Comparison of ENCODE assay signal across 10 mouse cellular contexts in the genomic region with DNA sequence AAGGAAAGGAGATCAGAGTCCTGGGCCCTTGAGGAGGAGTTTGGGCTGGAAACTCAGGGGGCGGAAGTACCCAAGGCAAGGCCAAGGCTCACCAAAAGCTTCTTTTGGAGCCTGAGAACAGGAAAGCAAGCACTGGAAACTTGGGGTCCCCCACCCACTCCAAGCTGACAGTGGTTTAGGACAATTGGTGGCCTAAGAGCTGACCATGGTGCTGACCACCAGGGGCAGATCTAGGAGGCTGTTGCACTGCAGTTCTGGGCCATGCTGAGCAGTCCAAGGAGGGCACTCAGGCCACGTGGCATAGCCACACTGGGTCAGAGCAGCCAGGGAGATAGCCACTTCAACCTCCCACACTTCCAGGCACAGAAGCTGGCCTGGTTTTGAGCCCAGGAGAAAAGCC.
DNase-seq lines count a peak whose midpoint lies in the region.
"Had no signal": no experiment of that assay in that cellular context is flagged by ENCODE, and none has a peak within 500 bp of the region (broad histone marks: within the 10 kb centered on the region; RNA-seq: fewer than 3 reads in every experiment).

No protein-coding gene starts in this region.

- DNase-seq in kidney, postnatal 4 days: peak; percentile 57 to 62
- DNase-seq in kidney, adult 18-20 months: no peak
- peak; percentile 43 for DNase-seq in NIH3T3 (ENCODE audit: low read depth)
- DNase-seq in embryo, embryonic 11 days: peak; percentile 57
- peak; percentile 41 for DNase-seq in retina, embryonic 14.5 days (ENCODE audit: low spot score)
- no peak for DNase-seq in right cerebral cortex, postnatal 10 days (ENCODE audit: low spot score in 2 of 2)
- no peak for DNase-seq in left cerebral cortex, adult 8-10 months (ENCODE audit: low spot score in 2 of 2)
- DNase-seq: cerebellum, postnatal 25 days; heart, adult 11 months; right cerebral cortex, adult 18-20 months had no signal

Comparison
In these comparisons a context has a peak if more than half of its experiments do, and no peak if none do; other contexts are left out.
1. DNase-seq: peak in kidney, postnatal 4 days (2 of 2), NIH3T3 (single experiment), embryo, embryonic 11 days (single experiment) and retina, embryonic 14.5 days (single experiment); none in kidney, adult 18-20 months (single experiment), right cerebral cortex, postnatal 10 days (0 of 2) and left cerebral cortex, adult 8-10 months (0 of 2).